Mouse (Mus musculus): ENCODE results near the gene Derl2. TPM values are rescaled to one million over a fixed set of nuclear protein-coding genes. Genes with fewer than 3 reads are reported as not detected.

Derl2 gene
- polyA plus RNA-seq, 1 experiment from 2014 or later = 33.5 TPM

DNA sequence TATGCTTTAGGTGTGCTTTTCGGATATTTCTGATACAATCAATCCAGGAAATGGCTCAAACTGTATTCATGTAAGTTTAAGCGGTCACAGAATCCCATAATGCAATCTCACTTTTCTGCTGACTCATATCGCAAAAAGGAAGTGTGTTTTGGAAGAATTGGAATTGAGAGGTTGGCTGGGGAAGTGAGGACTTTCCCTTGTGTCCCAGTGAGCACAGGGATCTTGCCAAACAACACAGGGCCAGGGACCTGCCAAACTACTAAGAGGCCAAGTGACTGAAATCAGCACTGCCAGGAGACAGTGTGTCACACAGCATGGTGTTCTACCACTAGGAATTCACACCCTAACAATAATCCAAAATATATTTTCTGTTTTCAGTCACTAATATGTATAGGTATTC lies 11.3 kb downstream of the Derl2 start:
- DNase-seq (ENCODE audit: low spot score) = no peak
- H3K36me3 ChIP-seq = peaks cover 62% of the 10 kb centered on the region
- no peaks in the 10 kb centered on the region for H3K9me3 ChIP-seq
- WGBS = 98% methylated on average over 3 of the region's 3 CpGs
- H3K27me3 ChIP-seq (ENCODE audit: insufficient read depth, poor library complexity, severe bottlenecking) = no peaks in the 10 kb centered on the region
- H3K4me3 ChIP-seq = no peak overlapping the region
- no peak overlapping the region for H3K27ac ChIP-seq
- H3K4me1 ChIP-seq (replicated peaks) = peaks cover 10% of the 10 kb centered on the region

DNA sequence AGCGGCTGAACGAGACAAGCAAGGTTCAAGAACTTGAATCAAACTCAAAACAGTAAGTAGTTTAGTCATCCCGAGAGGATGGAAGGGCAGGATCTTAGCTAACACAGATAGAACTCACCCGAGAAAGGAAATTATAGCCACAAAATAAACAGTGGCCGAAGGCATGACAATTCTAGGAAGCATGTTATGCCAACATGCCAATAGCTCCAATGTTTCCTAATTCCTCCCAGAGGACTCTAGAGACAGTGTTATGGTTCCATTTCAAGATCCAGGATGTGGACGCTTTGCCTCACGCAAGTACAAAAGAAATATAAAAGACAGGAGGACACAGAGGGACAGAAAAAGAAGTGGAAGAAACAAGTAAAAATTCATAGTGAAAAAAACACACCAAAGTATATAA lies 11.8 kb downstream of the Derl2 start:
- H3K27me3 ChIP-seq (ENCODE audit: insufficient read depth, poor library complexity, severe bottlenecking) = no peaks in the 10 kb centered on the region
- peaks cover 15% of the 10 kb centered on the region for H3K4me1 ChIP-seq (replicated peaks)
- WGBS = 90% methylated on average over 7 of the region's 7 CpGs
- H3K4me3 ChIP-seq = no peak overlapping the region
- H3K9me3 ChIP-seq = no peaks in the 10 kb centered on the region
- no peak overlapping the region for H3K27ac ChIP-seq
- DNase-seq (ENCODE audit: low spot score) = no peak
- peaks cover 57% of the 10 kb centered on the region for H3K36me3 ChIP-seq

DNA sequence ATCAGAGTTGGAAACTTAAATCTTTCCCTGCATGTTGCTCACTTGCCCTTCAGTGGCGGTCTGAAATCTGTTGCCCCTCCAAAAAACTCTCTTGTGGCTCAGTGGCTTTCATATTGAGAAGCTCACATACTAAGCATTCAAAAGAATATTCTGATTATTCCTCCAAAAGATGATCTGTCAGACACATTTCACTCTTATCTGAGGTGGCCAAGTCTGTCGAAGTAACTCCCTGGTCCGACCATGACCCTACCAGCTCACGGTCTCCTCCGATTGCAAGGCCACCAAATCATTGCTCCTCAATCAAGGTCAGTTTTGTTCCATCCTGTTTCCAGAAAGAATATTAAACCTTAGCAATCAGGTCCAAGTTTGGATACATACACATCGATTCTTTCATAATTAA lies 12.6 kb downstream of the Derl2 start:
- WGBS = 96% methylated on average over 6 of the region's 6 CpGs
- Histone ChIP-seq H3K4me3 (no peak overlapping the region), H3K27me3 (ENCODE audit: insufficient read depth, poor library complexity, severe bottlenecking) (no peaks in the 10 kb centered on the region), H3K4me1 (replicated peaks) (peaks cover 20% of the 10 kb centered on the region), H3K36me3 (peaks cover 49% of the 10 kb centered on the region), H3K9me3 (no peaks in the 10 kb centered on the region), H3K27ac (no peak overlapping the region)
- no peak for DNase-seq (ENCODE audit: low spot score)

DNA sequence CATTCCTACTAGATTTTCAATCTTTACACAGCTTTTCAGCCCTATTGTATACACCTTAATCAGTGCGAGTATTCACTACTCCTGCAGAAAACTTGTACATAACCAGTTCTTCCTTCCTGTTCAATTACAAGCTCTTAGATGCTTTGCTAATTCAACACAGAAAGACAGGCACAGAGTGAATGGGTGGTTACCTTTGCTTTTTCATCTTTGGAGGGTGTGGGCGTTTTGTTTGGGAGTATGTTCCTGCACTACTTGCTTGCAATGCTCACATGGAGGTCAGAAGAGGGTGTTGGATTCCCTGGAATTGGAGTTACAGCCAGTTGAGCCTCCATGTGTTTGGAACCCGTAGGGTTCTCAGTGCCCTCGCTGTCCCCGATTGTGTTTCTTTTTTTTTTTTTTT lies 14.6 kb downstream of the Derl2 start:
- peaks cover 42% of the 10 kb centered on the region for H3K36me3 ChIP-seq
- H3K27ac ChIP-seq = peak overlapping the region; percentile 86
- H3K9me3 ChIP-seq = no peaks in the 10 kb centered on the region
- H3K27me3 ChIP-seq (ENCODE audit: insufficient read depth, poor library complexity, severe bottlenecking) = no peaks in the 10 kb centered on the region
- no peak for DNase-seq (ENCODE audit: low spot score)
- WGBS = 64% methylated on average over 5 of the region's 5 CpGs
- H3K4me3 ChIP-seq = peak overlapping the region; percentile 71
- peaks cover 20% of the 10 kb centered on the region for H3K4me1 ChIP-seq (replicated peaks)

DNA sequence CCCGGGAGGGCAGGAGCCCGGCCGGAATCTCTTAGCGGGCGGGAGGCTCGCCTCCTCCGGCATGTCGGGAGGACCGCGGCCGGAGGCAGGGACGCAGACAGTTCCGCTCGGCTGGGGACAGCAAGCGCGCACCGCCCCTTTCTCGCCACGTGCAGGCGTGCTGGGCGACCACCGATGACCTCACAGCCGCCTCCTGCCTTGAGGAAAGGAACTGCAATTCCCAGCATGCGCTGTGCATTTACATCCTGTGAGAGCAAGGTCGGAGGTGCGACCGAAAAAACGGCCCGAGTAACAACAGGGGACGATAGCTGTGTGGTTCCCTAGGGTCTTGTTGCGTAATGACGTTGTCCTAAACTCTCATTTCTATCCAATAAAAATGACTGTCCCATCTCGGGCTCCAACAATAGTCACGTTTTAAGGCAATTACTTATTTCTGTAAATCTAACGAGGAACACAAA lies 15.3 kb downstream of the Derl2 start, which contains the start of gene Dhx33:
Gene Dhx33, minus strand, starts transcription at position 122 of the 458 bp plus-strand sequence.
- Histone ChIP-seq H3K4me3 (peak within 1 kb of the TSS; percentile 71), H3K9me3 (no peaks in the 10 kb centered on the region), H3K36me3 (peaks cover 42% of the 10 kb centered on the region), H3K4me1 (replicated peaks) (peaks cover 20% of the 10 kb centered on the region), H3K27me3 (ENCODE audit: insufficient read depth, poor library complexity, severe bottlenecking) (no peaks in the 10 kb centered on the region), H3K27ac (peak within 1 kb of the TSS; percentile 86)
- WGBS = under 1% methylated on average over 35 of the region's 35 CpGs
- DNase-seq (ENCODE audit: low spot score) = peak; percentile 98

DNA sequence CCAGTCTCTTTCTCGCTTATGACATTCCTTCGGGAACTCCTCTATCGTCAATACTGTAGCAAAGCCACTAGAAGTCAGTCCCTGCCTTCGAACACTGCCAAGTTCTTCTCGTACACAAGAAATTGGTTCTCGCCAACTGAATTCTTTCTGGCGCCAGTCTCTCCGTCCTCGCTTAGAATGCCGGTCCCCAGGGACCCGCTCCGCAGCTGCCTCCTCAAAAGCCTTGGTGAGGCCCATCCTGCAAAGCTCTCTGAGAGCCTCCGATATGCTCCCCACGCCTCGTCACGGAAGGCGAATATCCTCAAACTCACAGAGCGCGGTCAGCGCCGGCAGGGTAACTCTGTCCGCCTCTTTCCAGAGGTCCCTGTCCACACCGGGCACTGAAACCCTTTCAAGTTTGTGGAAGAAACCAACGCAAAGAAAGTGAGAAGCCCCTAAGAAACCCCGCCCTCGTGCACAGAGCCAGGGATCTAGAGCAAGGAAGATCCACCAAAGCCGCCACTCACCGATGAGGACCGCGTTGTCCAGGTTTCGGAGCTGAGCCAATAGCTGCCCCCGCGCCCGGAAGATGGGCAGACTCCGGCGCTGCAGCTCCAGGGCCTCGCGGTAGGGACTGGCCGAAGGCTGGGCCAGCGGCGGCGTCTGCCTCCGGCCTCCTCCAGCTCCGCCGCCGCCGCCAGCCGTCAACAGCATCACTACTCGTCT lies 15.9 kb downstream of the Derl2 start:
- peaks cover 43% of the 10 kb centered on the region for H3K36me3 ChIP-seq
- H3K27me3 ChIP-seq (ENCODE audit: insufficient read depth, poor library complexity, severe bottlenecking) = no peaks in the 10 kb centered on the region
- peak overlapping the region; percentile 71 for H3K4me3 ChIP-seq
- under 1% methylated on average over 49 of the region's 49 CpGs for WGBS
- H3K4me1 ChIP-seq (replicated peaks) = peaks cover 20% of the 10 kb centered on the region
- no peaks in the 10 kb centered on the region for H3K9me3 ChIP-seq
- DNase-seq (ENCODE audit: low spot score) = peak; percentile 55
- H3K27ac ChIP-seq = peak overlapping the region; percentile 86

DNA sequence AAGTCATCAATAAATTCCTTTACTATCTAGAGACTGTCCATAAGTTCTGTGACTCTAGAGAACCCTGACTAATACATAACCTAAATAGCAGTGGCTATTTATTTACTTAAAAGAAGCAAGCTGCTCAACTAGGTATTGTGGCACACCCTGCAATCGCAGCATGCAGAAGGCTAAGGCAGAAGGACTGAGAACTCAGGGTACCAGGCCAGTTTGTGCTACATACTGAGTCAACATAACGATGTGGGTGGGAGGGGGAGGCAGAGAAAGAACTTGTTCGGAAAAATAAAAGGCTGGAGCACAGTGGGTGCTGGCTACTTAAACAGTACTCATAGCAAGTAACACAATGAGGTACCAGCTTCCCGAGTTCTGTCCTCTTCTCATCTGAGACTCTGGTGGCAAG lies 18.5 kb downstream of the Derl2 start:
- Histone ChIP-seq H3K27me3 (ENCODE audit: insufficient read depth, poor library complexity, severe bottlenecking) (no peaks in the 10 kb centered on the region), H3K4me1 (replicated peaks) (peaks cover 20% of the 10 kb centered on the region), H3K27ac (no peak overlapping the region), H3K4me3 (no peak overlapping the region), H3K9me3 (no peaks in the 10 kb centered on the region), H3K36me3 (peaks cover 51% of the 10 kb centered on the region)
- WGBS = 89% methylated on average over 4 of the region's 4 CpGs
- no peak for DNase-seq (ENCODE audit: low spot score)

DNA sequence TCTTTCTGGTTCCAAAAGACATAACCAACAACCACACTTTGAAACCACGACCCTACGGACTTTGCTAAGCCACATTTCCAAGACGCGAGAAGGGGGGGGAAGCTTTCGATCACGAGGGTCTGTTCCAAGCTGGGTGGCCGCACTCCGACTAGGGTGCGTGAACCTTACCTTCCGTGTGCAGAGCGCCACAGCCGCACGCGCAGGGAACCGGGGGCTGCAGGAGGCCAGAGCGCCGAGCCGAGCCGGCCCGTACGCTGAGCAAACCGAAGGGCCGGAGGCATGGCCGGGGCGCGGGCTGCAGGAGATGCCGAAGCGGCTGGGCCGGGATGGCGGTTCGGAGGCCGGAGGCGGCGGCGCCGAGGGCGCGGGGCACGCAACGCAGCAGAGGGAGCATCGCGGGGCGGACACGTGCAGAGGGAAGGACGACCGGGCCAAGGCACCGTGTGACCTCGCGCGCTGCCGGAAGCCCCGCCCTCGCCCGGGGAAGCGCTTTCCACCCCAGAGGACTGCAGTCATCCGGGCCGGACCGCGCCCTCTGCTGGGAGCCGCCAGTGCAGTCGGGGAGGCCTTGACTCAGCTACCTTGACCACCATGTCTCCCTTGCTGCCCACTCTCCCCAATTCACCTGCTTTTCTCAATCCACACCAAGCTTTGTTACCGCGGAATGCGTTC lies 36.9 kb downstream of the Derl2 start, which contains the start of gene C1qbp:
Gene C1qbp, minus strand, starts transcription at position 470 of the 672 bp plus-strand sequence.
- peak; percentile 91 for DNase-seq (ENCODE audit: low spot score)
- Histone ChIP-seq H3K9me3 (no peaks in the 10 kb centered on the region), H3K36me3 (peaks cover 77% of the 10 kb centered on the region), H3K27me3 (ENCODE audit: insufficient read depth, poor library complexity, severe bottlenecking) (no peaks in the 10 kb centered on the region), H3K4me1 (replicated peaks) (peaks cover 13% of the 10 kb centered on the region), H3K4me3 (peak within 1 kb of the TSS; percentile 75), H3K27ac (peak within 1 kb of the TSS; percentile 88)
- WGBS = 1% methylated on average over 64 of the region's 64 CpGs

DNA sequence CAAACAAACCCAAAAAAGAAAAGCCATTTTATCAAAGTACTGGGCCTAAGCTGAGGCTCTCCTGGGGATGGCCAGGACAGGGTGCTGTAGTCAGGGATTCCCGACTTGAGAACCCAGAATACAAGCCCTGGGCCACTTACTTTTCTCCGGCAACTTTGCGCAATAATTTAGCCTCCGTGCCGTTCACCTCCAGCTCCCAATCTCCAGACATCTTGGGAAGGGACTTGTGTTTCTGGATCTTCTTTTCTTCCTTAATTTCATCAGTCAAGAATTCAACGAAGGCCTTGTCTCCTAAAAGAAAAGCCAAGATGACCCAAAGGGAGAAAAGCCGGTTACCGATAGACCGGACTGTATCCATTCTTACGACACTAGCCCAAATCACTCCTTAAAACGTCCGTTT lies 37.6 kb downstream of the Derl2 start:
- DNase-seq (ENCODE audit: low spot score) = no peak
- WGBS = 15% methylated on average over 12 of the region's 12 CpGs
- Histone ChIP-seq H3K4me1 (replicated peaks) (peaks cover 13% of the 10 kb centered on the region), H3K36me3 (peaks cover 77% of the 10 kb centered on the region), H3K9me3 (no peaks in the 10 kb centered on the region), H3K27me3 (ENCODE audit: insufficient read depth, poor library complexity, severe bottlenecking) (no peaks in the 10 kb centered on the region), H3K27ac (peak overlapping the region; percentile 88), H3K4me3 (peak overlapping the region; percentile 75)

DNA sequence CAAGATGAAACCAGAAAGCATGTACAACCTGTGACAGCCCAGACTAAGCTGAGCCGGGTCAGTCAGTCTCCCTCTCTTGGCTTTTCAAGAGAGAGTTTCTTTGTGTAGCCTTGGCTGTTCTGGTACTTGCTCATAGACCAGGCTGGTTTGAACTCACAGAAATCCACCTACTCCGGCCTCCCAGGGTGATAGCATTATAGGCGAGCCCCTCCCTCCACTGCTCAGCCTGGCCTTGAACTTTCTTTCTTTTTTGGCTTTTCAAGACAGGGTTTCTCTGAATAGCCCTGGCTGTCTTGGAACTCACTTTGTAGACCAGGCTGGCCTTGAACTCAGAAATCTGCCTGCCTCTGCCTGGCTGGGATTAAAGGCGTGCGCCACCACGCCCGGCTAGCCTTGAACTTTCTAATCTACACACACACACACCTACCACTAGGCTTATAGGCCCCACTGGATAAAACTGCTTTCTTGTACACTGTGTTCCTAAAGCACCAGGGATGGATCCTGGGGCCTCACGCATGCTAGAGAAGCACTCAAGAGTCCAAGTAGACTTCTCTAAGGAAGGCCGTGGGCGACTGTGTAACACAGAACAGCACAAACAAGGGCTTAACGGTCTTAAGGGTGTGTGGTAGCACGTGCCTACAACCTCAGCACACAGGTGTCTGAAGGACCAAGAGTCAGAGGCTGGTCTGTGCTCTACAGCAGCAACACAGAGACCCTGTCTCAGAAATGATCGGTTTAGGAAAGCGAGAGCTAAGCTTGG lies 38.7 kb downstream of the Derl2 start:
- WGBS = 93% methylated on average over 14 of the region's 14 CpGs
- no peak overlapping the region for H3K27ac ChIP-seq
- H3K36me3 ChIP-seq = peaks cover 77% of the 10 kb centered on the region
- H3K4me1 ChIP-seq (replicated peaks) = peaks cover 13% of the 10 kb centered on the region
- no peak for DNase-seq (ENCODE audit: low spot score)
- H3K9me3 ChIP-seq = no peaks in the 10 kb centered on the region
- H3K4me3 ChIP-seq = peak overlapping the region; percentile 75
- H3K27me3 ChIP-seq (ENCODE audit: insufficient read depth, poor library complexity, severe bottlenecking) = no peaks in the 10 kb centered on the region

DNA sequence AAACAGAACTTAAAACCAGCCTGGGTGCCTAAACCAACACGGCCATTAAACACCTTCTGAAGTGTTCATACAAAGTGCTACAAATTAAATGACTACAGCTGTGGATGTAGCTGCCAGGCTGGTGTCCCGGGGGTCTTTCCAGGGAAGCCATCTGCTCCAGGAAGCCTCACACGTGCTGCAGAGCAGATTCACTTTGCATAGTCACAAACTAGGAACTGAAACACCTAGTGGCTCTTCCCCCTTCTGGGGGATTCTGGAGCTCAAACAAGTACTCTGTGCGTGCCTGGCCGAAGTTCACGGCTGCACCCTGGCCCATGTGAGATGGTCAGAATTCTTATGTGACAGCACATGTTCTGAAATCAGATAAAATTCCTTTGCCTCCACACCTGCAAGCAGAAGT lies 39.4 kb downstream of the Derl2 start:
- DNase-seq (ENCODE audit: low spot score) = no peak
- WGBS = 89% methylated on average over 6 of the region's 6 CpGs
- H3K4me3 ChIP-seq = no peak overlapping the region
- peaks cover 77% of the 10 kb centered on the region for H3K36me3 ChIP-seq
- no peak overlapping the region for H3K27ac ChIP-seq
- peaks cover 13% of the 10 kb centered on the region for H3K4me1 ChIP-seq (replicated peaks)
- H3K9me3 ChIP-seq = no peaks in the 10 kb centered on the region
- no peaks in the 10 kb centered on the region for H3K27me3 ChIP-seq (ENCODE audit: insufficient read depth, poor library complexity, severe bottlenecking)

DNA sequence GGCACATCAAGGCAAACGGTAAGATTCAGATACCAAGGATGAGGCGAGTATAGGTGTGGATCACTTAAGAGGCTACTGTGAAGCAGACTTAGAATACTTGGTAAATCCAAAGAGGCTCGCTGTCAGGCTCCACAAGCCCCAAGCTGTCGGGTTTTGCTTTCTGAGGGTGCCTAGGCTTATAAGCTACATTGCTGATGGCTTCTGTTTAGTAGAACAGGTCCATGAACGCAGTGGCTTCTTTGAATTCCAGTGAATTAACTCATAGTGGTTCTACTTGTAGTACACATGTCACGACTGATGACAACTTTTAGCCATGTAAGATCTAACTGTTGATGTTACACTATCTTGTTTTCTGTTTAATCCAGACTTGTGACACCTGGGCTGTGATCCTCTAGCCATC lies 42.3 kb downstream of the Derl2 start:
- 88% methylated on average over 6 of the region's 6 CpGs for WGBS
- H3K36me3 ChIP-seq = peaks cover 93% of the 10 kb centered on the region

DNA sequence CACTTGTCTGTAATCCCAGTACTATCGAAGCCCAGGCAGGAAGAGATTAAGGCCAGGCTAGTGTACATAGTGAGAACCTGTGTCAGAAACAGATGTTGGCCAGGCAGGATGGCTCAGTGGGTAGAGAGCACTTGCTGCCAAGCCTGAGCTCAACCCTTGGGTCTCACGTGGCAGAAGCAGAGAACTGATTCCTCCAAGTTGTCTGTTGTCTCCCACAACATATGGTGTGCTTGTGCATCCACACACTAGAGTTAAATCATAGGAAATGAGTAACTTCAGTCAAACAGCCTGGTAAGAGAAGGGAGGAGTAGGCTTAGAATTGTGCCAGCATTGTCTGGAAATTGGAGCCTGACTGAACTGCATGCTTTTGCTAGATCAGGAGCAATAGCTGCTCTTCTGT lies 44.4 kb downstream of the Derl2 start:
- no peak for DNase-seq (ENCODE audit: low spot score)
- 82% methylated on average over 2 of the region's 2 CpGs for WGBS
- Histone ChIP-seq H3K27me3 (ENCODE audit: insufficient read depth, poor library complexity, severe bottlenecking) (no peaks in the 10 kb centered on the region), H3K4me3 (no peak overlapping the region), H3K9me3 (no peaks in the 10 kb centered on the region), H3K36me3 (peaks cover 81% of the 10 kb centered on the region), H3K27ac (no peak overlapping the region), H3K4me1 (replicated peaks) (peaks cover 8% of the 10 kb centered on the region)

More for the DNA sequence above, 42.3 kb downstream of the Derl2 start:
- Histone ChIP-seq H3K27me3 (ENCODE audit: insufficient read depth, poor library complexity, severe bottlenecking) (no peaks in the 10 kb centered on the region), H3K27ac (no peak overlapping the region), H3K4me3 (no peak overlapping the region), H3K9me3 (no peaks in the 10 kb centered on the region), H3K4me1 (replicated peaks) (peaks cover 13% of the 10 kb centered on the region)
- no peak for DNase-seq (ENCODE audit: low spot score)
